Mouse (Mus musculus): Measurements from ENCODE around the gene Cox10. TPM values are rescaled to one million over a fixed set of nuclear protein-coding genes. Genes with fewer than 3 reads are reported as not detected.

Gene Cox10
- polyA plus RNA-seq, 1 experiment from 2014 or later = 33.8 TPM

DNA sequence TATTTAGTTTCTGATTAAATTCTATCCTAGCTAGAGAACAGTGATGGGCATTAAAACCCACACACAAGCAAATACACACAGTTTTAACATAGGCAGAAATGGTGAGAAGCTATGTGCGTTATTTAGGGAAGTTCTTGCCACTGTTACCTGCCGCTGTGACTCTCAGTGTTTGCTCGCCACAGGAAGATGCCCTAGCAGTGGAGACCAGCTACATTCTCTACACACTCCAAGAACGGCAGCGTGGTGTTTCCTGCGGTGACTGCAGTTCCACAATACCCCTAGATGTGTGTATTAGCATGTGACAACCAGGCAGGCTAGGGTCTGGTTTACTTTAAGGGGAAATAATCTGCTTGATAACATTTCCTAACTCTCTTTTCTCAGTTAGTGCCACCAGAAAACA lies 64.0 kb downstream of the Cox10 start:
- no peak overlapping the region for H3K27ac ChIP-seq
- no peak for DNase-seq (ENCODE audit: low spot score)
- H3K27me3 ChIP-seq (ENCODE audit: insufficient read depth, poor library complexity, severe bottlenecking) = 0 out of 2 replicates have a peak, but pooled peaks cover 3% of the 10 kb centered on the region
- H3K36me3 ChIP-seq = no peaks in the 10 kb centered on the region
- peaks cover 35% of the 10 kb centered on the region for H3K4me1 ChIP-seq
- H3K4me3 ChIP-seq = no peak overlapping the region
- 69% methylated on average over 6 of the region's 6 CpGs for WGBS
- no peaks in the 10 kb centered on the region for H3K9me3 ChIP-seq

DNA sequence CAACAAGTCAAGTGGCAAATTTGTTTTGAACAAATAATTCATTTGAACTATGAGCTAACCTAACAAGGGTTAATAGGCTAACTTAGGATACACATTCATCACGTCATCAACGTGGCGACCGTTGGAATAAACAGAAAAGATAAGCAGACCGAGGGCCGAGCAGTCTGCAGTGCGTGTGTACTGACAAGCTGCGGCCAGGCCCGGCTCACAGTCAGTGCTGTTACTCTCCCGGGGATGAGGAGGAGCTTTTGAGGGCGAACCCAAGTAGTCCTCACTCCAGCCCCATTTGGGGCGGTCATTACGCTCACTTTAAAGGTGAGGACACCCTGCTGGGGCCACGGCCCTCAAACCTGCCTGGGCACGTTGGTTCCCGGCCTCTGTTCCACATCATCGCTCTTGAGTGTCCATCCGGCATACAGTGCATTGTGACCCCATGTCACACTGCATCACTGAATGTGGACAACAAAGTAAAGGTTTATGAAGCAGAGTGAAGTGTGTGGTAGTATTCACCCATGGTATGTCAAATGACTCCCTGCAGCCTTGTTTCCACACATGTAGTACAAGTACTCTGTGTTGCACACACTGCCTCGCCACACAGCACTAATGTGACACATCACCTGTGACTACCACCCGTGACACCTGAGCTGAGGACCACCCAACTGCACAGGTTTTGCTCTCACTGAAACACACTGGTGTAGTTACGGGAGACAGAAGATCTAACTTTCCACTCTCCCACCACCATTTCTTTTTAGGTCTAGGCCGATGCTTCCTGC lies 68.4 kb downstream of the Cox10 start:
- H3K36me3 ChIP-seq = no peaks in the 10 kb centered on the region
- peaks cover 22% of the 10 kb centered on the region; the same call in 1 of the 2 replicates for H3K4me1 ChIP-seq
- no peaks in the 10 kb centered on the region for H3K27me3 ChIP-seq (ENCODE audit: insufficient read depth, poor library complexity, severe bottlenecking)
- no peak overlapping the region for H3K4me3 ChIP-seq
- 34% methylated on average over 22 of the region's 22 CpGs for WGBS
- 0 out of 2 replicates have a peak overlapping the region, but pooled peaks have one; percentile 31 for H3K27ac ChIP-seq
- DNase-seq (ENCODE audit: low spot score) = peak; percentile 82
- H3K9me3 ChIP-seq = no peaks in the 10 kb centered on the region

DNA sequence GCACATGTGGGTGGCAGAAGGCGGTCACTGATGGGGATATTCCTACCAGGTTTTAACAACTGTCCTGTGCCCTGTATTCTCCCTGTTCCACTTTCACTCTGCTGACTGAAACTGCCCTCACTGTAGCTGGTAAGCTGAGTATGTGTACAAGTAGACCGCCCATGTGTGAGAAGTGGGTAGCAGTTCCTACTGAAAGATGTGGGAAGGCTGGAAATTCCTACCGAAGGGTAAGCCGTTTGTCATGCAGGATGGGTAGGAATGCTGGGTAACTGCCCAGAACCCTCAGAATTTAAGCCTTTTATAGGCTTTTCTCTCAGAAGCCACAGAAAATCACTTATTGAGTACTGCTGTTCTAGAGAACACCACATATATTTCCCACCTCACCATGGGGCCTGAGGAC lies 75.1 kb downstream of the Cox10 start:
- no peak for DNase-seq (ENCODE audit: low spot score)
- H3K27me3 ChIP-seq (ENCODE audit: insufficient read depth, poor library complexity, severe bottlenecking) = no peaks in the 10 kb centered on the region
- no peak overlapping the region for H3K27ac ChIP-seq
- H3K9me3 ChIP-seq = no peaks in the 10 kb centered on the region
- H3K4me3 ChIP-seq = no peak overlapping the region
- H3K36me3 ChIP-seq = no peaks in the 10 kb centered on the region
- 94% methylated on average over 4 of the region's 4 CpGs for WGBS
- H3K4me1 ChIP-seq = peaks cover 38% of the 10 kb centered on the region

DNA sequence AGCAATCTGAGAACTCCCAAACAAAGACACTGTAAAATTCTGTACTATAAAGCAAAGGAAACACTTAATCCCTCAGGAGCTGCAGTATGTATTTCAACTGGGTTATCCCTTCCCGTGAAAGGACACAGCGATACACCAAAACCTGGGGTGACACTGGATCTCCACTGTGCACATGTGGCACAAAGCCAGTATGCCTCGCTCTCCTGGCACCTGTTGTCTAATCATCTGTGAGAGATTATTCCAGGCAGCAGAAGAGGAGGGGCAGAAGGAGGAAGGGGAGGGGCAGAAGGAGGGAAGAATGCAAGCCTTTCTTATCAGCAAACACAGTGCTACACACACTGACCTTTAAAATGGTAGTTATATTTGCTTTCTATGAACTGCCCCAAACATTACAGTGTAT lies 75.8 kb downstream of the Cox10 start:
- WGBS = 70% methylated on average over 3 of the region's 3 CpGs

DNA sequence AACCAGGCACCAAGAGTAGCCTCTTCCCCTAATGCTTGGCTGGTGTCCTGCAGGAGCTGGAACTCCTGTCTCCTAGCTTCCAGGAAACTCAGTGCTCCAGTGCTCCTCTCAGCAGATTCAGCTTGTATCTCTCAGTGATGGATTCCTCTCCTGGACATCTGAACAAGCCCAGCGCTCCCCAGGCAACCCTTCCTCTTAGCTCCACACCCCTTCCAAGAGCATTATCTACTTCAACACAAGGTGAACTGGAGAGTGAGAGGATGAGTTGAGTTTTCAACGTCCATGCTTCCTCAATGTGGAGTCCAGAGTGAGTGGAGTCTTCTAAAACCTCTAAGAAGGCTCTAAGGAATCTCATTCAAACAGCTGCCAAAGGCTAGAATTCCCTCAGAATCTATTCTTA lies 76.6 kb downstream of the Cox10 start:
- no peaks in the 10 kb centered on the region for H3K9me3 ChIP-seq
- H3K36me3 ChIP-seq = 0 out of 2 replicates have a peak, but pooled peaks cover under 1% of the 10 kb centered on the region
- no peak for DNase-seq (ENCODE audit: low spot score)
- H3K27me3 ChIP-seq (ENCODE audit: insufficient read depth, poor library complexity, severe bottlenecking) = no peaks in the 10 kb centered on the region
- 78% methylated on average over 2 of the region's 2 CpGs for WGBS
- no peak overlapping the region for H3K4me3 ChIP-seq
- H3K27ac ChIP-seq = peak overlapping the region; percentile 52; the same call in 1 of the 2 replicates
- peaks cover 38% of the 10 kb centered on the region for H3K4me1 ChIP-seq

More for the DNA sequence above, 75.8 kb downstream of the Cox10 start:
- DNase-seq (ENCODE audit: low spot score) = no peak
- no peak overlapping the region for H3K4me3 ChIP-seq
- H3K36me3 ChIP-seq = no peaks in the 10 kb centered on the region
- no peaks in the 10 kb centered on the region for H3K9me3 ChIP-seq
- peaks cover 38% of the 10 kb centered on the region for H3K4me1 ChIP-seq
- no peak overlapping the region for H3K27ac ChIP-seq
- no peaks in the 10 kb centered on the region for H3K27me3 ChIP-seq (ENCODE audit: insufficient read depth, poor library complexity, severe bottlenecking)

DNA sequence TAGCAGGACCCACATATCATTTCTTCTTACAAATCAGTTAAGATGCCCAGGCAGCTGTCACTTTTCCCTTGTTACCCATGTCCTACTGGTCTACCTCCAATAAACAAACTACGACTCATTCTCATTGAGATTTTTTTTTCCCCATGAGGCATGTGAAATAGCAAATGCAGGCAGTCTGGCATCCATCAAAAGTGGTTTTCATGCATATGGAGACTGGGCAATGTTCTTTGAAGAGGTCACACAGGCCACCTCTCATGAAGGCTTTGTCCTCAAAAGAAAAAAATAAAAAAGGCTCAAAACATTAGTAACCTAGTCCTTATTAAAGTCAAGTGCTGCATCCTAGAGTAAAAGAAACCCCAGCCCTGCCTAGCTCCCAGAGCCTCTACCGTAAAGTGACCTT lies 78.2 kb downstream of the Cox10 start:
- Histone ChIP-seq H3K36me3 (0 out of 2 replicates have a peak, but pooled peaks cover 3% of the 10 kb centered on the region), H3K9me3 (no peaks in the 10 kb centered on the region), H3K27ac (no peak overlapping the region), H3K4me3 (no peak overlapping the region), H3K27me3 (ENCODE audit: insufficient read depth, poor library complexity, severe bottlenecking) (no peaks in the 10 kb centered on the region), H3K4me1 (peaks cover 38% of the 10 kb centered on the region)
- DNase-seq (ENCODE audit: low spot score) = no peak
- 71% methylated on average over 2 of the region's 2 CpGs for WGBS

DNA sequence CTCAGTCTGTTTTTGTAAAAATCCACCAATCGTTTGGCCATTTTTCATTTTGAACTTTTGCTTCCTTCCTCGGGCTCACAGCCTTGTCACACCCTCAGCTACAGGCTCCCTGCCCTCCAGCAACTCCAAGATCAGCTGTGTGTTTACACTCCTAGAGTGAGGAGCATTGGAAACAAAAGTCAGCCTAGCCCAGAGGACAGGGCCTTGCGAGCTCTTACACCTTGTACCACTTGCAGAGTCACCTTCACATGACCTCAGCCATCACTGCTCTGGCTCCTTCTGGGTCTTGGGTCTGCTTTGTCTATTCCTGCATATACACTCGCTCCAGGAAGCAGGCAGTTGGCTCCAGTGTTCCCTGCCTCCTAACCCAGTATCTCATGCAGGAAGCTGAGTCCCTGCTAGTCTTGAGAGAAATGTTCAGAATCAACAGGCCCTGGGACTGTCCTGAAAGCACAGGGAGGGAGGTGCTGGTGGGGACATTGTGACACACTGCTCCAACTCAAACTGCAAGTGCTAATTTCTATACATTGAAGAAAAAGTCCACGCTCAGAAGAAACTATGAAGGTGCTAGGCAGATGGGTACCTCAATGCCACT lies 79.0 kb downstream of the Cox10 start:
- H3K36me3 ChIP-seq = 0 out of 2 replicates have a peak, but pooled peaks cover 3% of the 10 kb centered on the region
- H3K9me3 ChIP-seq = no peaks in the 10 kb centered on the region
- no peak overlapping the region for H3K4me3 ChIP-seq
- H3K27me3 ChIP-seq (ENCODE audit: insufficient read depth, poor library complexity, severe bottlenecking) = no peaks in the 10 kb centered on the region
- peak overlapping the region; percentile 42 for H3K27ac ChIP-seq
- DNase-seq (ENCODE audit: low spot score) = no peak
- 46% methylated on average over 5 of the region's 5 CpGs for WGBS
- H3K4me1 ChIP-seq = peaks cover 38% of the 10 kb centered on the region

DNA sequence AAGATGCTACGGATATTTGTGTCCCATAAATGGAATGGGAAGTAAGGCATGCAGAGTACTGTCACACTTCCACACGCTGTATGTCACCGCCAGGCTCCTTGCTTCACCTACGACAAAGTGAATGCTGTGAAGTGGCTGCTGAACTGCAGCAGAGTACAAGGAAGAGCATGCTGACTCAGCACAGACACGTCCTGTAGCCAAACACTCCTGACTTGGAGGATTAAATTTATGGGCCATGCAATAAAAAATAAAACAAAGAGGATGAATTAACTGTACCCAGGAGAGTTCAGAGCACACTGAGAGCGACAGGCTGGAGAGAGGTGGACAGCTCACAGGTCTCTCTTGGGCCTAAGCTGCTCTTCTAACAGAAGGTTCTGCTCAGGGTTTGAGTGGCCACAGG lies 79.8 kb downstream of the Cox10 start:
- H3K36me3 ChIP-seq = 0 out of 2 replicates have a peak, but pooled peaks cover 3% of the 10 kb centered on the region
- 67% methylated on average over 6 of the region's 6 CpGs for WGBS
- H3K4me3 ChIP-seq = no peak overlapping the region
- no peaks in the 10 kb centered on the region for H3K9me3 ChIP-seq
- H3K27me3 ChIP-seq (ENCODE audit: insufficient read depth, poor library complexity, severe bottlenecking) = no peaks in the 10 kb centered on the region
- peak overlapping the region; percentile 42; the same call in 1 of the 2 replicates for H3K27ac ChIP-seq
- no peak for DNase-seq (ENCODE audit: low spot score)
- peaks cover 38% of the 10 kb centered on the region for H3K4me1 ChIP-seq

DNA sequence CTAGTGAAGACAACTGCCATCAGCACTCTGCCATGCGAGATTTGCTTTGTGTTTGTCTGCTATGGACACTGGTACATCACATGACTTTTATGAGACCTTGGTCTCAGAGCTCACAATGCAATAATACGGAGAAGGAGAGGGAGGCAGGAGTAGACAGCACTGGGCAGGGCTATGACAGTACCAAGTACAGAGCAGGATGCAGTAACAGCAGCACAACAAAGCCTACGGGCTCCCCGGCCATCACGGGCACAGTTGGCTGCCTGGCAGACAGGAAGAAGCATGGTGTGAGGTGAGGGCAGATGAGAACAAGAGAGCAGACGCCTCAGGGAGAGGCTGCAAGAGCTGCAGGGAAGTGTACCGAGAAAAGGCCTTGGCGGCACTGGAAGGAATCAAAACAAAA lies 87.3 kb downstream of the Cox10 start:
- no peaks in the 10 kb centered on the region for H3K27me3 ChIP-seq (ENCODE audit: insufficient read depth, poor library complexity, severe bottlenecking)
- H3K4me1 ChIP-seq = peaks cover 13% of the 10 kb centered on the region
- H3K27ac ChIP-seq = no peak overlapping the region
- no peaks in the 10 kb centered on the region for H3K9me3 ChIP-seq
- WGBS = 79% methylated on average over 8 of the region's 8 CpGs
- H3K36me3 ChIP-seq = peaks cover 7% of the 10 kb centered on the region
- H3K4me3 ChIP-seq = no peak overlapping the region
- no peak for DNase-seq (ENCODE audit: low spot score)

DNA sequence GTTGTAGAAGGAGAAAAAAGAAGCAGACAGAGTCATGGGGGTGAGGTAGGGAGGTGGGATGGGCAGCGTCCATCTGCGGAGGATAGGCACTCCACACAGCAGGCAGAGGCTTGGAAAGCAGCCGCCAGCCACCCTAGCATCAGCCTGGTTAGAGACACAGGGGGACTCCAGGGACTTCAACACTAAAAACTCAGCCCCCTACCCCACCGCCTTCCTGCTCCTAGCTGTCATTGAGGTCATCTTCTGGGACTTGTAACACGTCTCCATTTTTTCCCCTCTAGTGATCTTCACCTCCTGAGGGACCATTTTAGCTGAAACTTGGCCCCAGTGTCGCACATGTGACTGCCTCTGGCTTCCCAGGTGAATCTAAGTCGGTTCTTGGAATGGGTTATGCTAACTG lies 88.5 kb downstream of the Cox10 start:
- H3K9me3 ChIP-seq = no peaks in the 10 kb centered on the region
- peaks cover 17% of the 10 kb centered on the region for H3K4me1 ChIP-seq
- H3K27me3 ChIP-seq (ENCODE audit: insufficient read depth, poor library complexity, severe bottlenecking) = no peaks in the 10 kb centered on the region
- no peak overlapping the region for H3K4me3 ChIP-seq
- no peak overlapping the region for H3K27ac ChIP-seq
- 82% methylated on average over 7 of the region's 7 CpGs for WGBS
- H3K36me3 ChIP-seq = peaks cover 7% of the 10 kb centered on the region
- no peak for DNase-seq (ENCODE audit: low spot score)

DNA sequence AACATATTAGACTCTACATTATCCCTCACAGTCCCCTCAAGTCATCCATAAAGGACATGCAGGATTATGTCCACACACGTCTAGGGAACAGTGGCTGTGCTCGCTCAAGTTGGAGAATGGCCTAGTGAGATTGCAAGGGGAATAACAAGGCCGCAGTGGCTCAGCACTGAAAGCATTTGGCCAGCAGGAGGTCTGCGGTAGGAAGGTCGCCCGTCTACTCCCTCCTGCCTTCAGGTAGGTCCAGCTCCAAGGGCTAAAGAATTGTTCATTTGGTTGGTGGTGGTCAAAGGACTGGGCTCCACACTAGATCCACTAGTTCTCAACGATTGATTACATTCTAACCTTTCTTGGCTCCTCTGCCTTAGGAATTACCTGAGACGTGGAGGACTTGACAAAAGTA lies 89.0 kb downstream of the Cox10 start:
- Histone ChIP-seq H3K4me1 (peaks cover 21% of the 10 kb centered on the region), H3K27me3 (ENCODE audit: insufficient read depth, poor library complexity, severe bottlenecking) (no peaks in the 10 kb centered on the region), H3K27ac (no peak overlapping the region), H3K4me3 (no peak overlapping the region), H3K36me3 (peaks cover 7% of the 10 kb centered on the region), H3K9me3 (no peaks in the 10 kb centered on the region)
- no peak for DNase-seq (ENCODE audit: low spot score)
- WGBS = 90% methylated on average over 8 of the region's 8 CpGs

DNA sequence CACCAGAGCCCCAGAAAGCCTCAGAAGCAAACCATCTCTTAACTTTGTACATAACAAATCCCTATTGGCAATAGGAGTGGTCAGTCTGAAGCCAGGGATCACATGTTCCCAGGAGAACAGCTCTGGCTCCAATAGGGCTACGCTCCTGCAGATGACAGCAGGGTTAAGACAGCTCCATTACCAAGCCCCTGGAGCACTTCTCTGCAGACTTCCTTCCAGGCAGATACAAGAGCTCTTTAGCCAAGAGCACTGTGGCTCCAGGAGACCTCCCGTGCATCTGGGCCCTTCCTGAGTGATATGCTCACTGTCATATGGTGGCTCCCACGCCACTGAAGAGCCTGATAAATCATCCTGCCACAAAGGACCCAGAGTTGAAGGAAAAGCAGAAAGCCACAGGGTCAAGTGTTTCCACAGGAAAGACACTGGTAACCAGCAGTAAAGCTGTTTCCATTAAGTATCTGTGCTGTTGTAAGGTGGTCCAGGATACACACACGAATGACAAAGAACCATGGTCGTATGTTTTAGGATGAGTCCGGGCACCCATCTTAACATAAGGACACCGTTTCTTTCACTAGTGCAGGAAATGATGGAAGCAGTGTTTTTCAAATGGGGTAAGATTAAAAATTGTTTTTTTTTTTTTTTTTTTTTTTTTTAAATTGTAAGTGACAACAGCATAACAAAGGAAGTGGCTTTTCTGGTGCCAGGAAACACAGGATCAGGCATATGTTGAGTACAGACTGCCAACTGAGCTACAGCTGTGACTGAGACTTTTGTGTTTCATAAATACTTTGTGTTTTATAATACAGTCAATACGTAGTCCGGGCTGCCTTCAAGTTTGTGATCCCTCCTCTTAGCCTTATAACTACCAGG lies 90.0 kb downstream of the Cox10 start:
- Histone ChIP-seq H3K36me3 (peaks cover 11% of the 10 kb centered on the region), H3K27me3 (ENCODE audit: insufficient read depth, poor library complexity, severe bottlenecking) (no peaks in the 10 kb centered on the region), H3K27ac (peak overlapping the region; percentile 47; the same call in 1 of the 2 replicates), H3K4me3 (no peak overlapping the region), H3K9me3 (no peaks in the 10 kb centered on the region), H3K4me1 (peaks cover 25% of the 10 kb centered on the region)
- no peak for DNase-seq (ENCODE audit: low spot score)
- WGBS = 66% methylated on average over 9 of the region's 9 CpGs

Data from heart, embryonic 10.5 days (tissue).